10 mouse cellular contexts compared by ENCODE assay signal in the genomic region with DNA sequence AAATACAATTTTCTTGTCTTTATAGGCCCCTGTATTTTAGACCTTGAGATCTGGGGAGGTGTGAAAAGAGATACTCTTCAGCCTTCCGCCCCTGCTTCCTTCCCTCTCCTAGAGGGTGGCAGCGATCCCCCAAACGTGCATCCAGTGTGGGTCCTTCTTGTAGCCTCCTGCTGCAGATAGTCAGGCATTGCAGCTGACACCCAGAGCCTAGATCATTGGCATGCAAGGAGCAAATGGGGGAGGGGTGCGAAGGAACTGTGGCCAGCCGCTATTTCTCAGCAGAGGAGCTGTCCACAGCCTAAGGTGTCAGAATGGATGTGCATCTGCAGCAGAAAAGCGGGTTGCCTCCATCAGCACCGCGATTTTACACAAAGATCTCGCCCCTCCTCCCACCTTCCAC.
DNase-seq lines count a peak whose midpoint lies in the region; ATAC-seq and TF ChIP-seq lines count a peak whose summit lies in the region.
"Had no signal": no experiment of that assay in that cellular context is flagged by ENCODE, and none has a peak within 500 bp of the region (broad histone marks: within the 10 kb centered on the region; RNA-seq: fewer than 3 reads in every experiment).

No protein-coding gene starts in this region.

- 3% methylated on average over 9 of the region's 9 CpGs for WGBS in intestine, embryonic 14.5 days
- WGBS in intestine, postnatal 0 days = 8% methylated on average over 9 of the region's 9 CpGs
- 3% methylated on average over 9 of the region's 9 CpGs for WGBS in heart, embryonic 16.5 days
- WGBS in midbrain, embryonic 11.5 days = 6% methylated on average over 9 of the region's 9 CpGs

- peak; percentile 56 for DNase-seq in intestine, embryonic 14.5 days (ENCODE audit: low spot score)
- peak; percentile 8 to 25 for DNase-seq in cerebellum, postnatal 25 days
- DNase-seq in midbrain, embryonic 11.5 days (ENCODE audit: low spot score, missing footprints) = peak; percentile 94
- no peak for DNase-seq in gastrocnemius, postnatal 14 days
- DNase-seq in layer of hippocampus, postnatal 14 days (ENCODE audit: low spot score in 2 of 2) = no peak

- 0 out of 2 replicates have a peak, but pooled peaks cover 3% of the 10 kb centered on the region for H3K4me1 ChIP-seq in intestine, embryonic 14.5 days (replicated peaks; ENCODE audit: control insufficient read depth, insufficient read depth, low read length)
- H3K4me1 ChIP-seq in intestine, postnatal 0 days (replicated peaks; ENCODE audit: control insufficient read depth, insufficient read depth, low read length) = no peaks in the 10 kb centered on the region
- H3K4me1 ChIP-seq in heart, embryonic 16.5 days (ENCODE audit: control insufficient read depth, insufficient read depth, low read length) = no peaks in the 10 kb centered on the region
- peaks cover 12% of the 10 kb centered on the region for H3K4me1 ChIP-seq in midbrain, embryonic 11.5 days (ENCODE audit: control insufficient read depth, insufficient read depth, low read length)

- intact Hi-C loops in gastrocnemius, postnatal 14 days (cut with DNase I; ENCODE audit: low total_unique reads) = no loop called here

- ATAC-seq in intestine, embryonic 14.5 days (replicated peaks; ENCODE audit: low FRiP score, low TSS enrichment, low read depth) = no peak
- ATAC-seq in intestine, postnatal 0 days = no peak
- ATAC-seq in heart, embryonic 16.5 days (replicated peaks; ENCODE audit: extremely low read depth, insufficient read depth, low FRiP score) = peak; percentile 65; the same call in 1 of the 2 replicates
- ATAC-seq in midbrain, embryonic 11.5 days (ENCODE audit: low FRiP score) = peak; percentile 93
- ATAC-seq in erythroid progenitor cell, adult 5-6 weeks (replicated peaks; ENCODE audit: low FRiP score, poor library complexity, severe bottlenecking) = no peak

- H3K9ac ChIP-seq in intestine, embryonic 14.5 days (ENCODE audit: low read length) = no peak overlapping the region
- H3K9ac ChIP-seq in intestine, postnatal 0 days (ENCODE audit: low read depth, low read length) = no peak overlapping the region
- no peak overlapping the region for H3K9ac ChIP-seq in heart, embryonic 16.5 days (ENCODE audit: low read length)
- no peak overlapping the region for H3K9ac ChIP-seq in midbrain, embryonic 11.5 days (ENCODE audit: low read length)

- TF ChIP-seq CTCF in intestine, postnatal 0 days (IDR thresholded peaks at IDR 0.05; ENCODE audit: low read depth) = no peak

- H3K4me3 ChIP-seq in intestine, embryonic 14.5 days (ENCODE audit: low read depth, low read length) = no peak overlapping the region
- no peak overlapping the region for H3K4me3 ChIP-seq in intestine, postnatal 0 days (ENCODE audit: low read depth, low read length)
- no peak overlapping the region for H3K4me3 ChIP-seq in heart, embryonic 16.5 days (ENCODE audit: low read length)
- no peak overlapping the region for H3K4me3 ChIP-seq in midbrain, embryonic 11.5 days (ENCODE audit: low read depth, low read length)
- H3K4me3 ChIP-seq: myocyte had no signal

- H3K9me3 ChIP-seq in intestine, embryonic 14.5 days (ENCODE audit: control insufficient read depth, low read length) = no peaks in the 10 kb centered on the region
- no peaks in the 10 kb centered on the region for H3K9me3 ChIP-seq in intestine, postnatal 0 days (ENCODE audit: control insufficient read depth)
- H3K9me3 ChIP-seq in heart, embryonic 16.5 days (replicated peaks; ENCODE audit: control insufficient read depth, low read length) = no peaks in the 10 kb centered on the region
- H3K9me3 ChIP-seq in midbrain, embryonic 11.5 days (ENCODE audit: control insufficient read depth, low read length) = no peaks in the 10 kb centered on the region

- no peak overlapping the region for H3K27ac ChIP-seq in intestine, embryonic 14.5 days (ENCODE audit: low read depth)
- H3K27ac ChIP-seq in intestine, postnatal 0 days (ENCODE audit: low read depth, low read length) = no peak overlapping the region
- no peak overlapping the region for H3K27ac ChIP-seq in heart, embryonic 16.5 days (ENCODE audit: low read length)
- 0 out of 2 replicates have a peak overlapping the region, but pooled peaks have one; percentile 36 for H3K27ac ChIP-seq in midbrain, embryonic 11.5 days (ENCODE audit: low read depth, low read length)

- H3K36me3 ChIP-seq in intestine, embryonic 14.5 days (ENCODE audit: control insufficient read depth, insufficient read depth, low read length) = no peaks in the 10 kb centered on the region
- no peaks in the 10 kb centered on the region for H3K36me3 ChIP-seq in intestine, postnatal 0 days (ENCODE audit: control insufficient read depth, insufficient read depth)
- no peaks in the 10 kb centered on the region for H3K36me3 ChIP-seq in heart, embryonic 16.5 days (ENCODE audit: control insufficient read depth, insufficient read depth)
- no peaks in the 10 kb centered on the region for H3K36me3 ChIP-seq in midbrain, embryonic 11.5 days (ENCODE audit: control insufficient read depth, insufficient read depth, low read length)
- H3K36me3 ChIP-seq: G1E had no signal

- H3K27me3 ChIP-seq in intestine, embryonic 14.5 days (replicated peaks; ENCODE audit: control insufficient read depth, insufficient read depth, low read length) = no peaks in the 10 kb centered on the region
- H3K27me3 ChIP-seq in intestine, postnatal 0 days (replicated peaks; ENCODE audit: control insufficient read depth, insufficient read depth, low read length) = no peaks in the 10 kb centered on the region
- no peaks in the 10 kb centered on the region for H3K27me3 ChIP-seq in heart, embryonic 16.5 days (ENCODE audit: control insufficient read depth, insufficient read depth, low read length)
- no peaks in the 10 kb centered on the region for H3K27me3 ChIP-seq in midbrain, embryonic 11.5 days (ENCODE audit: control insufficient read depth, insufficient read depth, low read length)

- H3K4me2 ChIP-seq in intestine, embryonic 14.5 days (ENCODE audit: low read length) = 0 out of 2 replicates have a peak overlapping the region, but pooled peaks have one; percentile 2
- no peak overlapping the region for H3K4me2 ChIP-seq in intestine, postnatal 0 days (replicated peaks; ENCODE audit: low read depth)
- H3K4me2 ChIP-seq in heart, embryonic 16.5 days (ENCODE audit: low read depth, low read length) = peak overlapping the region; percentile 26; the same call in 1 of the 2 replicates
- H3K4me2 ChIP-seq in midbrain, embryonic 11.5 days = peak overlapping the region; percentile 31

Comparison
In these comparisons a context has a peak if more than half of its experiments do, and no peak if none do; other contexts are left out.
1. ATAC-seq: peak in heart, embryonic 16.5 days (single experiment) and midbrain, embryonic 11.5 days (single experiment); none in intestine, embryonic 14.5 days (single experiment), intestine, postnatal 0 days (single experiment) and erythroid progenitor cell, adult 5-6 weeks (single experiment).
2. DNase-seq: peak in intestine, embryonic 14.5 days (single experiment), cerebellum, postnatal 25 days (2 of 2) and midbrain, embryonic 11.5 days (single experiment); none in gastrocnemius, postnatal 14 days (single experiment) and layer of hippocampus, postnatal 14 days (0 of 2).